Mouse (Mus musculus) midbrain, embryonic 16.5 days (tissue): ENCODE data around the gene Kremen2. TPM values are rescaled to one million over a fixed set of nuclear protein-coding genes. Genes with fewer than 3 reads are reported as not detected.

Experiments used
- ATAC-seq: fragments of 200-750 bp; cut with Nextera tagmentation; 2 replicates; pipeline ENCODE4 v1.8.0; 2017; ENCODE audit warnings: moderate TSS enrichment
- H3K27ac ChIP-seq: fragments of 300-500 bp; sonication (generic); 2 replicates; pipeline ENCODE4 v1.5.1; 2014; ENCODE audit warnings: mild to moderate bottlenecking, low read length, mixed read lengths
- H3K27me3 ChIP-seq: fragments of 300-500 bp; sonication (generic); 2 replicates; pipeline ENCODE4 v1.6.1; 2014; ENCODE audit warnings: low read depth, low read length, mixed read lengths; ENCODE audit not compliant: control insufficient read depth, insufficient read depth
- H3K36me3 ChIP-seq: fragments of 300-500 bp; sonication (generic); 2 replicates; pipeline ENCODE4 v1.6.1; 2014; ENCODE audit warnings: mild to moderate bottlenecking, low read length, moderate library complexity, mixed read lengths; ENCODE audit not compliant: control insufficient read depth, insufficient read depth
- H3K4me1 ChIP-seq: fragments of 300-500 bp; sonication (generic); 2 replicates; pipeline ENCODE4 v1.6.1; 2014; ENCODE audit warnings: mild to moderate bottlenecking, low read length, mixed read lengths; ENCODE audit not compliant: control insufficient read depth, insufficient read depth
- H3K4me2 ChIP-seq: fragments of 300-500 bp; sonication (generic); 2 replicates; pipeline ENCODE4 v1.6.1; 2014; ENCODE audit warnings: mild to moderate bottlenecking, low read length, mixed read lengths
- H3K4me3 ChIP-seq: fragments of 300-500 bp; sonication (generic); 2 replicates; pipeline ENCODE4 v1.5.1; 2014; ENCODE audit warnings: low read depth, mild to moderate bottlenecking, low read length, moderate library complexity, mixed read lengths
- H3K9ac ChIP-seq: fragments of 300-500 bp; sonication (generic); 2 replicates; pipeline ENCODE4 v1.6.1; 2014; ENCODE audit warnings: low read depth, low read length, mixed read lengths
- H3K9me3 ChIP-seq: fragments of 300-500 bp; sonication (generic); replicated peaks from 2 replicates; pipeline ENCODE4 v1.6.1; 2014; ENCODE audit warnings: mild to moderate bottlenecking, low read length, mixed read lengths; ENCODE audit not compliant: control insufficient read depth, poor library complexity, severe bottlenecking
- WGBS: fragments of 180-500 bp; shearing (Covaris S2); extraction: QIAGEN DNeasy Blood & Tissue Kit; methylation state at CpG from one replicate; pipeline ENCODE4 v1.1.7; 2014; 5-methylcytosine and 5-hydroxymethylcytosine counted together
- polyA plus RNA-seq: library from polyadenylated mRNA; unstranded; fragments of >200 nt; fragmentation: Nextera tagmentation; extraction: Ambion mirVana; gene quantifications from 2 replicates; pipeline ENCODE4 v1.2.1, GENCODE M21; 2015

The Kremen2 gene
- polyA plus RNA-seq, 1 experiment from 2014 or later, result 1.6 TPM

GRCm38 (mm10) chr17:23725999-23726757 lies 19.5 kb downstream of the Kremen2 start, which contains the start of gene Pkmyt1:
TSS of gene Pkmyt1 (plus strand) at chr17:23726336.
- Histone ChIP-seq H3K9ac (peak within 1 kb of the TSS; percentile 80), H3K9me3 (no peaks in the 10 kb centered on the region), H3K4me3 (peak within 1 kb of the TSS; percentile 90), H3K4me1 (peaks cover 10% of the 10 kb centered on the region; the same call in 1 of the 2 replicates), H3K36me3 (no peaks in the 10 kb centered on the region), H3K27me3 (no peaks in the 10 kb centered on the region), H3K27ac (peak within 1 kb of the TSS; percentile 61), H3K4me2 (peak within 1 kb of the TSS; percentile 92)
- ATAC-seq, result peak; percentile 93
- under 1% methylated on average over 63 of the region's 73 CpGs for WGBS

GRCm38 (mm10) chr17:23725477-23725876 lies 20.2 kb downstream of the Kremen2 start:
- Histone ChIP-seq H3K4me1 (peaks cover 10% of the 10 kb centered on the region; the same call in 1 of the 2 replicates), H3K27me3 (no peaks in the 10 kb centered on the region), H3K9me3 (no peaks in the 10 kb centered on the region), H3K9ac (peak overlapping the region; percentile 80), H3K4me2 (peak overlapping the region; percentile 92), H3K4me3 (peak overlapping the region; percentile 90), H3K27ac (no peak overlapping the region), H3K36me3 (no peaks in the 10 kb centered on the region)
- WGBS, result 61% methylated on average over 4 of the region's 4 CpGs
- no peak for ATAC-seq

GRCm38 (mm10) chr17:23722376-23723125 lies 23.1 kb downstream of the Kremen2 start, which contains the start of gene 1520401A03Rik:
TSS of gene 1520401A03Rik (minus strand) at chr17:23722783.
- Histone ChIP-seq H3K9me3 (no peaks in the 10 kb centered on the region), H3K36me3 (no peaks in the 10 kb centered on the region), H3K27me3 (no peaks in the 10 kb centered on the region), H3K4me2 (no peak within 1 kb of the TSS), H3K4me3 (no peak within 1 kb of the TSS), H3K4me1 (peaks cover 10% of the 10 kb centered on the region; the same call in 1 of the 2 replicates), H3K9ac (no peak within 1 kb of the TSS), H3K27ac (no peak within 1 kb of the TSS)
- WGBS, result 79% methylated on average over 7 of the region's 7 CpGs
- ATAC-seq, result no peak

- no peak overlapping the region for H3K9ac ChIP-seq
- H3K4me1 ChIP-seq, result peaks cover 7% of the 10 kb centered on the region; the same call in 1 of the 2 replicates
- H3K4me3 ChIP-seq, result no peak overlapping the region
- ATAC-seq, result no peak
- H3K4me2 ChIP-seq, result no peak overlapping the region
- no peaks in the 10 kb centered on the region for H3K9me3 ChIP-seq
- no peaks in the 10 kb centered on the region for H3K36me3 ChIP-seq
- WGBS, result 87% methylated on average over 2 of the region's 2 CpGs
- no peak overlapping the region for H3K27ac ChIP-seq
- no peaks in the 10 kb centered on the region for H3K27me3 ChIP-seq
These were observed 23.7 kb downstream of the Kremen2 start for GRCm38 (mm10) chr17:23721886-23722285.

GRCm38 (mm10) chr17:23719455-23719854 lies 26.2 kb downstream of the Kremen2 start:
- WGBS, result 20% methylated on average over 1 of the region's 1 CpGs
- H3K4me2 ChIP-seq, result no peak overlapping the region
- H3K9me3 ChIP-seq, result no peaks in the 10 kb centered on the region
- no peaks in the 10 kb centered on the region for H3K27me3 ChIP-seq
- H3K36me3 ChIP-seq, result no peaks in the 10 kb centered on the region
- H3K27ac ChIP-seq, result no peak overlapping the region
- H3K4me1 ChIP-seq, result no peaks in the 10 kb centered on the region
- no peak overlapping the region for H3K9ac ChIP-seq
- no peak for ATAC-seq
- H3K4me3 ChIP-seq, result no peak overlapping the region

GRCm38 (mm10) chr17:23717003-23717402 lies 28.6 kb downstream of the Kremen2 start:
- Histone ChIP-seq H3K4me2 (no peak overlapping the region), H3K9ac (no peak overlapping the region), H3K4me1 (no peaks in the 10 kb centered on the region), H3K9me3 (no peaks in the 10 kb centered on the region), H3K27me3 (no peaks in the 10 kb centered on the region), H3K36me3 (no peaks in the 10 kb centered on the region), H3K4me3 (no peak overlapping the region), H3K27ac (no peak overlapping the region)
- 65% methylated on average over 2 of the region's 2 CpGs for WGBS
- no peak for ATAC-seq

- H3K9me3 ChIP-seq, result no peaks in the 10 kb centered on the region
- H3K4me3 ChIP-seq, result no peak overlapping the region
- ATAC-seq, result peak; percentile 49; the same call in 1 of the 2 replicates
- H3K4me2 ChIP-seq, result no peak overlapping the region
- no peaks in the 10 kb centered on the region for H3K36me3 ChIP-seq
- H3K4me1 ChIP-seq, result no peaks in the 10 kb centered on the region
- H3K27me3 ChIP-seq, result no peaks in the 10 kb centered on the region; the same call in 1 of the 2 replicates
- no peak overlapping the region for H3K27ac ChIP-seq
- H3K9ac ChIP-seq, result no peak overlapping the region
- 3% methylated on average over 3 of the region's 3 CpGs for WGBS
These were observed 39.4 kb downstream of the Kremen2 start for GRCm38 (mm10) chr17:23706212-23706611.

- Histone ChIP-seq H3K27ac (no peak overlapping the region), H3K4me2 (no peak overlapping the region), H3K27me3 (no peaks in the 10 kb centered on the region; the same call in 1 of the 2 replicates), H3K4me1 (no peaks in the 10 kb centered on the region), H3K36me3 (no peaks in the 10 kb centered on the region), H3K9me3 (no peaks in the 10 kb centered on the region), H3K9ac (no peak overlapping the region), H3K4me3 (no peak overlapping the region)
- 79% methylated on average over 7 of the region's 7 CpGs for WGBS
- ATAC-seq, result 0 out of 2 replicates have a peak, but pooled peaks have one; percentile 36
These were observed 40.0 kb downstream of the Kremen2 start for GRCm38 (mm10) chr17:23705525-23706104.
